Mouse (Mus musculus): ENCODE data around the gene Ndufb4.
"Not testable (repeated sequence)": the region's sequence is repeated elsewhere in the genome, so short reads cannot be mapped to it uniquely, and the experiment has no call there.

Gene Ndufb4

GRCm38 (mm10) chr16:37645211-37645610 is 9.0 kb downstream of the Ndufb4 start:
- intact Hi-C loops (cut with DNase I): no loop called here

- intact Hi-C loops (cut with DNase I): no loop called here
These were observed 9.8 kb downstream of the Ndufb4 start for GRCm38 (mm10) chr16:37644486-37644885.

GRCm38 (mm10) chr16:37640522-37640921 is 13.7 kb downstream of the Ndufb4 start:
- intact Hi-C loops (cut with DNase I): not testable (repeated sequence)

- intact Hi-C loops (cut with DNase I): no loop called here
These were observed 16.5 kb downstream of the Ndufb4 start for GRCm38 (mm10) chr16:37637802-37638201.

DNA sequence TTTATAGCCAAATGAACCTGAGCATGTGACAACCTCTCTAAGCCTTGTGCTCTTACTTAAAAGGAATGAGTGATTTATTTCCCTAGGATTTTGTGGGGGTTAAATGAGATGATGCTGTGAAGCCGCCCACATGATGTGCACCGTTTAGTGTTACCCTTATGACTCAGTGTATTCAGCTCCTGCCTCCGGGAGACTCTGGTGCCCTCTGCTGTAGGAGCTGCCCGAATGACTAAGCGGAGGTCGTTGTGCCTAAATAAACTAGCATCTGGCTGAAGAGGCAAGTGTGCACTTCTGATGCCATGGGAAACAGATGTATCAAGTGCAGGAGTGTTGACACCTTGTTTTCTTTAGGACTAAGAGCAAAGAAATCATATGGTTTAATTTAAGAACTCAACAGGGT is 18.1 kb downstream of the Ndufb4 start:
- intact Hi-C loops (cut with DNase I): no loop called here

GRCm38 (mm10) chr16:37635095-37635494 is 19.2 kb downstream of the Ndufb4 start:
- intact Hi-C loops (cut with DNase I): no loop called here

- intact Hi-C loops (cut with DNase I): no loop called here
These were observed 19.7 kb downstream of the Ndufb4 start for GRCm38 (mm10) chr16:37634578-37634977.

- intact Hi-C loops (cut with DNase I): no loop called here
These were observed 25.2 kb downstream of the Ndufb4 start for GRCm38 (mm10) chr16:37629011-37629410.

- intact Hi-C loops (cut with DNase I): no loop called here
These were observed 25.9 kb downstream of the Ndufb4 start for GRCm38 (mm10) chr16:37628336-37628735.

DNA sequence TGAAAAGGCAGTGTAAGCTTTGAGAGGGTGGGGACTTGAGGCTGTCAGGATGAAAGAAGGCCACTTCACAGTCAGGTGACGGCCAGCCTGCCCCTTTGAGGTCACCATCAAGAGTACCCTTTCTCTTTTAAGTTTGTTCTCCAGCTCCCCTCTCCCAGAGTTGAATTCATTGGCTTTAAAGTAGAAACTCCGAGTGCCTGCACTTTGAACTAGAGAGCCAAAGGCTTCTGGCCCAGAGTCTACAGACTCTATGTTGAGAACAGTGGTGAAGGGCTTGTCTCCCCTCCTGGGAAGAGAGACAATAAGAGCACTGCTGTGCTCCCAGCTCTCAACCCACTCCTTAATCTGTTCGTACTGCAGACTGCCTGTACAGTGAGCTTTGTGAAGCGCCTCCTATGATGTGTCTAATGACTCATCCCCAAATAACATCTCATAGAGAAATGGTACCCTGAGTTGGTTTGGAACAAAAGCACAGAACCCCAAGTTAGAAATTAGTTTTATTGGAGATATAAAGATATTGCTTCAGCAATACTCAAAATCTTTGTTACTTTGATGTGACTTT is 27.8 kb downstream of the Ndufb4 start:
- intact Hi-C loops (cut with DNase I): no loop called here

GRCm38 (mm10) chr16:37622919-37623318 is 31.3 kb downstream of the Ndufb4 start:
- intact Hi-C loops (cut with DNase I): no loop called here

GRCm38 (mm10) chr16:37622403-37622802 is 31.9 kb downstream of the Ndufb4 start:
- intact Hi-C loops (cut with DNase I): no loop called here

DNA sequence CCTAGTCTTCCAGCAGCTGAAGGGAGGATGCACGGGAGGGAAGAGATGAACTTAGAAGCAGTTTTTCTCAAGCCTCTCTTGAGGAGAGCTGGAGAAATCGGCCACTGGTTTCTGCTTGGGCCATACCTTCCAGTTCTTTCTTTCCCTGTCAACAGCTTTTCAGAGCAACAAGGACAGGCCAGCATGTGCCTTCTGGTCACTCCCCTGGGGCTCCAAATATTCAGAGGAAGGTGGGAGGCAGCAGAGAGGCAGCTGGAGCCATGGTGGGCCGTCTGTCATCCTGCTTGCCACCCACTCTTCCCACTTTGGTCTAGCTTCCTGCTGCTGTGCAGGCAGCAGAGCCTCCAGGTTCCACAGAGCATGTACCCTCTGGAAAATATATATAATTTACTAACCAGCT is 36.6 kb downstream of the Ndufb4 start:
- intact Hi-C loops (cut with DNase I): no loop called here

GRCm38 (mm10) chr16:37616104-37616503 is 38.1 kb downstream of the Ndufb4 start:
- intact Hi-C loops (cut with DNase I): no loop called here

DNA sequence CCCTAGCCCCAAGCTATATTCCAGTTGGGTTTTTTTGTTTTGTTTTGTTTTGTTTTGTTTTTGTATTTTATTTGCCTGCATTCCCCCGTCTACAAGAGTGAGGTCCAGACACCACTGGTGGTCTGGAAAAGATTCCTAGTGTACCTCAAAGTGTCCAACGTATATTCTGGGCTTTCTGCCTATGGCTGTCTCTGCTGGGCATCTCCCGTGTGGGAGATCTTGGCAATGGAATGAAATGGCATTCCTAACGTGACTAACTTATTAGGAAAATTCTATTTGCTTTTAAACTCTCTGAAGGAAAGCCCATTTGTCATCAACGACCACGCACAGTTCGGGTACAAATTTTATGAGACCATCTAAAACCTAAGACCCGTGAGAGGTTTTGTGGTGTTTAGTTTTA is 38.8 kb downstream of the Ndufb4 start:
- intact Hi-C loops (cut with DNase I): no loop called here

DNA sequence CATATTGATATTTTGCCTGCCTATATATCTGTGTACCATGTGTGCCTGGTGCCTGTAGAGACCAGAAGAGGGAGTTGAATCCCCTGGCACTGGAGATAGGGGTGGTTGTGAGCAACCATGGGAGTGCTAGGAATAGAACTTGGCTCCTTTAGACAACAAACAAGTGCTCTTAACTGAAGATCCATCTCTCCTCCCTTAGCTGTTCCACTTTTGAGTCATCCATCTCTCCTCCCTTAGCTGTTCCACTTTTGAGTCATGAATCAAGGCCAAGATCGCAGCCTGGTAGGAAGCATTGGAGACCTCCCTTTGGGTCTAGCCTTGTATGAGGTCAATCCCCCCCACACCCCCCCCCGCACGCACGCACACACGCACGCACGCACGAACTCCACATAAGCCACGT is 39.7 kb downstream of the Ndufb4 start:
- intact Hi-C loops (cut with DNase I): no loop called here

GRCm38 (mm10) chr16:37612013-37612412 is 42.2 kb downstream of the Ndufb4 start:
- intact Hi-C loops (cut with DNase I): no loop called here

- intact Hi-C loops (cut with DNase I): no loop called here
These were observed 43.2 kb downstream of the Ndufb4 start for GRCm38 (mm10) chr16:37611072-37611471.

GRCm38 (mm10) chr16:37610333-37610732 is 43.9 kb downstream of the Ndufb4 start:
- intact Hi-C loops (cut with DNase I): no loop called here

DNA sequence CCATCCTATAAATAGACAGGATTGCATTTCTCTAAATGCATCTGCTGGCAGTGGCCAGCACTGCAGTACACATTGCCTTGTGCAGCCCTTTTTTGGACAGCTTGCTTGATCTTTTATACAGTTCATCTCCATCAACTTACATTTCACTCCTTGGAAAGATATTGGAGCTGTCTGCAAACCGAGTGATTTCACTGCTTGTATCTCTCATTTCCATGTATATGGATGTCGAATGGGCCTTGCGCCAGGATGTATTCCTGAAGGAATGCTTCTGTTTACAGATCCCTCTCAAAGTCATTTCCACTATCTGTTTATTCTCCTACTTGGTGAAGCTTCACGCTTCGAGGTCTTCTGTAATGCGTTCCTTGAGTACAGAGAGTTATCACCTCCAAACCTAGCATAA is 50.0 kb downstream of the Ndufb4 start:
- intact Hi-C loops (cut with DNase I): no loop called here

GRCm38 (mm10) chr16:37603431-37603830 is 50.8 kb downstream of the Ndufb4 start:
- intact Hi-C loops (cut with DNase I): no loop called here

GRCm38 (mm10) chr16:37599326-37599725 is 54.9 kb downstream of the Ndufb4 start:
- intact Hi-C loops (cut with DNase I): no loop called here

DNA sequence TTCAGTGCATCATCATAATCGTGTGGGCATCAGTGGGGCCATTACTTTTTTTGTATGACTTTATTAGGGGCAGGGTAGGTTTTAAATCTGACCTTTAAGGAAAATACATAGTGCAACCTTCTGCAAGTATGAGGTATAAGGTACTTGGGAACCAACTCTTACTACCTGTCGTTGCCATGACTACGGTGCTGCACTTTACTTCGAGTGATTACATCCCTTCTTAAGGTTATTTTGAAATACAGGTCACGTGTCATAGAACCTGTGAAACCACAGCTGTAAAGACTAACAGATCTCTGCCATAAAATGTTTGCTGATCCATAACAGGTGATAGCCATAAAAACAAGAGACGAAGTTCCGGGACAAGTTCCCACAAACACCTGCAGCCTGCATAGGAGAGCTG is 55.8 kb downstream of the Ndufb4 start:
- intact Hi-C loops (cut with DNase I): no loop called here

DNA sequence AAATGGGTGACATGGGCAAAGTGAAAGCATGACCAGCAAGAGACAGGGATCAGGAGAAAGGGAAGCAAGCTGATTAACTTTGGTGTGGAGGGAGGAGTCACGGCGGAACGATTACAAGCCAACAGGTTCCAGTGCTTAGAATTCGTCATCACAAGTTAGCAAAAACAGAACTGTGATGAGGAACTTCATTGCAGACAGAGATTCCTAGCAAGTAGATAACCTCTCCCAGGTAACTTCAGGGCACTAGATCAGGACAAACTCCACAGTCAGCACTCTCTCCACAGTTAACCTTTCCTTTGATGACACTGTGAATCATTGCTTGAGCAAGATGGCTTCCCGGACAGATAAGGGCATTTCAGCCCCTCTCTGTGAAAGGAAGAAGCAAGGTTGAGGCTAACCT is 56.8 kb downstream of the Ndufb4 start:
- intact Hi-C loops (cut with DNase I): no loop called here

All from adrenal gland (tissue).